Mouse (Mus musculus) activated CD4-positive, CD25-positive, alpha-beta regulatory T cell, adult 4 months (primary cell): ENCODE measurements around the gene Cyp2j5. TPM values are rescaled to one million over a fixed set of nuclear protein-coding genes. Genes with fewer than 3 reads are reported as not detected.
"Not testable (repeated sequence)": the region's sequence is repeated elsewhere in the genome, so short reads cannot be mapped to it uniquely, and the experiment has no call there.

Experiments
- ATAC-seq: one replicate; pipeline ENCODE4 v1.8.0; 2017
- polyA plus RNA-seq, 2 experiments: library from polyadenylated mRNA; unstranded; fragments of 100-300 nt; shearing (Covaris generic); gene quantifications; one replicate each; pipeline ENCODE4 v1.2.1; 2017

Gene Cyp2j5
- not detected for polyA plus RNA-seq

DNA sequence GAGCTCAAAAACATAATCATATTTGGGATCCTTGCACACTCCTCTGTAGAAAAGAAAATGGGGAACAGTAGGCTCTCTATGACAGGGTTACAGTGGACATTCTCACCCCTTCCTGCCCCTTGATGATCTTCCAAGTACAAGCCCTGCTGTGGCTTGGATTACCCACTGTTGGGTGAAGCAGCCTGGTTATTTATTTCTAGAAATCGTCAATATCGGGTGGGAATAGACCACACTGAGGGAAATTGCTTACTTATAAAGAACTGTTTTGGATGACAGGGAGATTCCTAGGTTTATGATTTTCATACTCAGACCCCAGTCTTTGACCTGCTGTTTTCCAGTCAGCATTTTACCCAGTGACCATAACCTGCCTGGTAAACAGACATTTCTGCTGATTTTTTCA is at the start of gene Cyp2j5:
Gene Cyp2j5, minus strand, starts transcription at position 164 of the 400 bp plus-strand sequence.
- no peak for ATAC-seq

DNA sequence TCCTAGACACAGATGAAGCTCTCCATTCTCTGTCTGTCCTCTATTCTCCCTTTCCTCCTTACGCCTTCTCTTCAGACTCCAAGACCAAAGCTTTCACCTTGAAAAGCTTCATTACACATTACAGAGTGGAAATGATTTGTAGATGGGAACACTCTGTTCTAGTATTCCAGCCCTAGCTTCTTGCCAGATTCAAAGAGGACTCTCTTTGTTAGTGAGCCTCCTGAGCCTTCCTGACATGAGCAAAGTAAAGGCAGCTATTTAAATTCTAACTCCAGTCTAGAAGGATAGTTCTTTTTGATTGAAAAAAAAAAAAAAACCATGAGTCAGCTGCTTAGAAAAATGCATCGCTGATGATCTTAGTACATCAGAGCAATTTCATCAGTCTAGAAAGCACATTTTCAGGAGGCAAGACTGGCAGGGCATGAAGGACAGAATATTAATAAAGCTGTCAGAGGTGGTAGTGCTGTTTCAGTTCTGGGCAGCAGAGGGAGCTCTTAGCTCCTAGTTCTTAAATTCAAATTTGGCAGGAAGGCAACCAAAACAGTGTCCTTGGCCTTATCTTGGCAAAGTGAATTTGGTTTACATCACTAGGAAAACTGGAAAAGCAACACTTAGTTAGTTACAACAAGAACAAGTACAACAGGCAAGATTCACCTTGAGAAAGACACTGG is 41.5 kb upstream of the Cyp2j5 start:
- ATAC-seq, result no peak

DNA sequence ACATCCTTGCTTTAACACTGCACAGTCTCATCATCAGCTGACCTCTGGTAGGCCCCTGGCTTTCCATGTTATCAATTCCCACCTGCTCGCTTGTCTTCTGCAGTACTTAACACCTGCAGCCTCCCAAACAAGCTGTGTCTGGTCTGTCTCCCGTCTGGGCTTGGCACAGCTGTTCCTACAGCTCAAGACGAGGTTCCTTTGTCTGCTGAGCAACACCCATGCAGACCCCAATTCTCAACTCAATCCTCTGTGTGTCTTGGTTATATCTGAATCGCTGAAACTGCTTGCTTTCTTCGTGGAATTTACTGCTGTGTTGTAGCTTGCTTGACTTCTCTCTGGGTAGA is 34.2 kb upstream of the Cyp2j5 start:
- ATAC-seq, result no peak

DNA sequence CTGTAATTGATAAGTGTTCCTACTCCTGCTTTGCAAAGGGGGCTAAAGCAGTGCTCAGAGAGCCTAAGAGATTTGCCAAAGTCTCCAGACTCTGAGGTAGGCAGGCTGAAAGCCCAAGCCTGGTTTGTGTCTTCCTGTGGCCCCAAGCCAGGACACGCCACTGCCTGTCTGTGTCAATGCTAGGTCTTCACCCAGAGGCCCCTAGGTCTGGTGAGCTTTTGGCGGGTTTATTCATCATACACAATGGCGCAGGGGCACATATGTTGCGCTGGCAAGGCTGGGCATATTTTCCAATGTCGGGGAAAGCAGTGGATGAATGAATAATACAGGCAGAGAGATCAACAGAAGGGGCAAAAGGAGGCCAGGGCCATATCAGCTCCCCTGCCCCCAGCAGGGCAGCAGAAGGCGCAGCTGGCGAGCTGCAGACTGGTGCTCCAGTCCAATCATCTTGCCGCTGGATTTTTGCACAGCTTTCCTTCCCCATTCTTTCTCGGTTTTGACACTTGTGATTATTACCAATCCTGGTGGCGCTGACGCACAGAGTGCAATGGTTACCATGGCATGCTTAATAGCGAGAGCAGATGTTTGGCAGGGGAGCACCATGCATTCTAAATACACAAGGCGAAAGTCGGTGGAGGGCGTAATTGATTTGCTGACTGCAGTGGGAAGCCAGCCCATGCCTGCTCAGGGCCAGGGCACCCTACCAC is 33.7 kb upstream of the Cyp2j5 start:
- ATAC-seq, result no peak

DNA sequence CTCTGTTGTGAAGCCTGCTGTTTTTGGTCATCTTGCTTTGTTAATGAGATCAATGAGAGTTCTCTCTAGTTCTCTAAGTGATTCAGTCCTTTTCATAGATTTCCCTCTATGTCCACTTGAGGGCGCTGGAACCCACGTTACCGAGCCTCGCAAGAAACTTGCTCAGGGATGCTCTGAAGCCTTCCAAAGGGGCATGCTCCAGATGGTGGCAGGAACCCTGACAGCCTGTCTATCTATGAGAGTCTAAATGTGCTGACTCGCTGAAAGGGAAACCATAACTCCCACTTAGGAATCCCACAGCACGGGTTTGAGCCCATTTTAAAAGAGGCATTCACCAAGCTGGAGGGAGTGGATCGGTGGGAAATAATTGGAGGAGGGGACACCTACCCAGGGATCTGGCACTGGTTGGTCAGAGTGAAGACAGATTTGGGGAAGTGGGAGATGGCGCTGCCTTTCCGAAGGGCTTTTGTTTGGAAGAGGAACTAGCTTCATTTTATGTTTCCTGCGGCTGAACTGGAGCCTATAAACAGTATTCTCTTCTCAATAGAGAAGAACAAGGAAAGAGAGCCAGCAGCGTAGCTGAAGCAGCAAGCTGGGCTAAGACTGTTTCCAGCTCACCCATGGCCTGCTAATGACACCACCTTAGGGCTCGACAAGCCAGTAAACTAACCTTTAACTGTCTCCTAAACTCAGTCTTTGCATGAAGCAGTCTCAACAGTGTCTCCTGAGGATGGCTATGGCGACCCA is 32.8 kb upstream of the Cyp2j5 start:
- ATAC-seq, result no peak

DNA sequence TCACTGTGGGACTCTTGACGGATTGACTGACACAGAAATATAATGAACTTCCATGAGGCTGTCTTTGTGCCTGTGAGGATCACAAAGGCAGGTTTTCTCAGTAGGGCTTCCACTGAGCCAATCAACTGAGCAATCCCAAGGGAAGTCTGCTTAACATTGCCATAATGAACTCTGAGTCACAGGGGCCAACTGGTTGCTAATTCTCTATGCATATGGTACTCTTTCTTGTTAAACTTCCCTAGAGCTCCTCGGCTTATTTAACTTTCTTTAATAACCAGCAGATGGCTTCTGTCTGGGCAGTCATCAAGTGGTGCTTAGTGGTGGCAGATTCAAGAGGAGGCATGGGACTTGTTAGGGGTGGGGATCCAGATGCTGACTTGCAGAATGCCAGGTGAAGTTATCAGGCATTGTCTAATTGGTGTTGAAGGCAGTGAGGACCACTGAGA is 23.4 kb upstream of the Cyp2j5 start:
- no peak for ATAC-seq

DNA sequence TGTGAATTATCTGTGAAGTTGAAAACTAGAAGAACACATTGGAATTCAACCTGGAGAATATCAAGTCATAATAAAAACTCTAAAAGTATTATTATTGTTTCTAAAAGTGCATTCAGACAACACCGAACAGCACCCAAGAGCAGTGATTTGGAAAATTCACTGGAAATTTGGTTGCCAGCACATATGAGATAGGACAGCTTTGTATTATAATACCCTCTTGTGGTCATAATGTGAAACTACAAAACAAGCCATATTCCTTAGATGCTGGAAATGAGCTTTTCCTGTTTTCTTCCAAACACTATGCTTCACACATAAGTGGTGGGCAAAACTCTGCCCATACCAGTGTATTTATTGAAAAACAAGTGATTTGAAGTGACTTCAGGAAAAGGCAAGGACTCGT is 19.5 kb upstream of the Cyp2j5 start:
- ATAC-seq, result no peak

DNA sequence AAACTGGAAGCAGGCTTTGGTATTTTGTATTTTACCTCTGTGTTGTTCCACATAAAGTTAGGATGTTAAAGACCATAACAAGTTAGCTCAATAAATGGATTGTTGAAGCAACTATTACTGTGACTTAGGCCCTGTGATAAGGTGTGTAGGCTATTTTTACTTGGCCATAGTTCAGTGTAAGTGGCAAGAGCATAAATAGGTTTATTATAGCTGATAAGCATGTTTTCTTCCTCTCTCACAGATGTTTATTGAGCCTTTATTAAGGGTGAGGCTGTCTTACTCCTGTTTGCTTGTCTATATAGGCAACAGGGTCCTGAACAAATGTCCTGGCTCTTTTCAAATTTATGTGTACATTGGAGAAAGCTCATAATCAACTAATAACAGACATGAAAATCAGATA is 17.0 kb upstream of the Cyp2j5 start:
- ATAC-seq, result no peak

DNA sequence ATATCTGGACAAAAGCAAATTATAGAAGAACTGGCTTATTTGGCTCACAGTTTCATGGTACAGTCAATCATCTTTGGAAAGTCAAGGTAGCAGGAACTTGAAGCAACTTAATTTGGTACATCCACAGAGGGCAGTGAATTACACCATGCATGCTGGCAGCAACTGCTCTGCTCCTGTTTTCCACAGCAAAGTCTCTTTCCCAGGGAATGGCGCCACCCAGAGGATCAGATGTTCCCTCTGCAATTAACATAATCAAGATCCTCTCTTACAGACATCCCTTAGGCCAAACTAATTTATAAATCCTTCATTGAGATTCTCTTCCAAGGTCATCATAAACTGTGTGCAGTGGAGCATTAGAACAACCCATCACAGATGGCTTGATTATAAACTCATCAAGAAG is 16.3 kb upstream of the Cyp2j5 start:
- ATAC-seq, result no peak

DNA sequence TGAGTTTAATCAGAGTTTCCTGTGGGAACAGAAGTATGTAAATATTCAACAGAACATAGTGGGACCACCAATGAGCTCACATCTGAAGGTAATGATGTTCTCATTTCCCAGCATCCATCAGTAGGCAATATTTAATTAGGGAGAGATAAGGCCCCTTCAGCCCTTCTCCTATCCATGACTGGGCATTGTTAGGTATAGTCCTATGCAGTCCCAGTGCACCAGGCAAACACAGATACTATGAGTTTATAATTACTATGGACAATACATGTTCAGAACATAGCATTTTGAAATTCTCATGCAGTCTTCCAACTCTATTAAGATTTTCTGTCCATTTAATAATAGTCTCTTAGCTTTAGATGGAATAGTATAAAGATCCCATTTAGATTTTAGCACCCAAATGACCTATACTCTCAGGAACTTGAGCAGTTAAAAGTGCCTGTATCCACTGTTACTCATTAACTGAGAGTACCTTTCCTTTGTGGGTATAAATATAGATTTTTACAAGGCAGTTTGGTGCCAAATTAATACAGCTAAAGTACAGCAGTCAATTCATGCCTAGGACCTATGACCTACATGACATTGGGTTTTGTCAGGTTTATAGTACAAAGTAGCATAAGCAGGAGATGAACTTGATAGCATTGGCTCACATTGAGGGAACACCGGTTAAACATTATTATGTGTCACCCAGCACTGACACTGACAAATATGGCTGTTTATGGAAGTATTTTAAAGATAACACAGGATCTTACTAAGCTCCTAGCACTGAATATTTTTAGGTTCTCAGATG is 907 bp upstream of the Cyp2j5 start:
- ATAC-seq, result no peak

DNA sequence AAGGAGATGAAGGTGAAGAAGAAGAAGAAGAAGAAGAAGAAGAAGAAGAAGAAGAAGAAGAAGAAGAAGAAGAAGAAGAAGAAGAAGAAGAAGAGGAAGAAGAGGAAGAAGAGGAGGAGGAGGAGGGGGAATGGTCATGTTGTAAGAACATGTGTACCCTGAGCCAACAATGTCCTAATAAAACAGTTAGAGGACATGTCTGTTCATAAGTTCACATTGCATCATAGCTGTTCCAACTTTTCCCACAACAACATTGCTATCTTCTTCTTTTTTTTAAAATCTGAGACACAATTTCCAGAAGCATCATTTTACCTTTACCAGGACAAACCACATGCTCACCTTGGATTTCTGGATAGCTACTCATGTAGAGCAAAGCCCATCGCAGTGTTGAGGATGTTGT is 28.5 kb downstream of the Cyp2j5 start:
- no peak for ATAC-seq

DNA sequence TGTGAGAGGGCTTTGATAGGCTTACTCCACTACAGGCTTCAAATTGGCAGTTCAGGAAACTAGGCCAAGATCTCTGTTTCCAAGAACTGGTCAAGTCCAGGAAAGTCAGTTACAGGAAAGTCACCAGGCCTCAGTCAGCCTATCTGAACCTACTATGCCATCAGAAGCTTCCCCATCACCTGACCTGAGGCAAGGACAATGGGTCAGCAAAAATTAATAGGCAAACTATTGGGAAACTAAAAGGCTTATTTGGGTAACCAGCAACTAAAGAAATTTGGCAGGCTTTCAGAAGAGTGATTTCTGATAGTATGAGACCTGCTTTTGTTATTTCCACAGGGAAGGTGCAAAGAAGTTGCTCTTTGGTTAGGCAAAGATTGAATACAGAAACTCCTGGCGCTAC is 41.5 kb downstream of the Cyp2j5 start:
- no peak for ATAC-seq

DNA sequence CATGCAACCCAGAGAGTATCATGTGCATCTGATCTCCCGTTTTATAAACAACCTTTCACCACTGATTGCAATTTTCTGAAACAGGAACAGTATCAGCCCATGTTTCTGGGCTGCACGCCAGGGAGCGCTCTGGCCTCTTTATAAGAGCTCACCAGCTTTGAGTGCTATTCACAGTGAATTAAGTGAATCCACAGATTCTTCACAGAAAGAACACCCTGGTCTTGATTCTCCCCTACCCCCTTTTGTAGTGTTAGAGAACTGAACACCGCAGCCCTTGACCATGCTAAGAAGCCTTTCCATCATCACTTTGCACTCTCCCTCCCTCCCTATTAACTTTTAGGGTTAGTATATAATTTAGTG is 72.2 kb downstream of the Cyp2j5 start:
- no peak for ATAC-seq

DNA sequence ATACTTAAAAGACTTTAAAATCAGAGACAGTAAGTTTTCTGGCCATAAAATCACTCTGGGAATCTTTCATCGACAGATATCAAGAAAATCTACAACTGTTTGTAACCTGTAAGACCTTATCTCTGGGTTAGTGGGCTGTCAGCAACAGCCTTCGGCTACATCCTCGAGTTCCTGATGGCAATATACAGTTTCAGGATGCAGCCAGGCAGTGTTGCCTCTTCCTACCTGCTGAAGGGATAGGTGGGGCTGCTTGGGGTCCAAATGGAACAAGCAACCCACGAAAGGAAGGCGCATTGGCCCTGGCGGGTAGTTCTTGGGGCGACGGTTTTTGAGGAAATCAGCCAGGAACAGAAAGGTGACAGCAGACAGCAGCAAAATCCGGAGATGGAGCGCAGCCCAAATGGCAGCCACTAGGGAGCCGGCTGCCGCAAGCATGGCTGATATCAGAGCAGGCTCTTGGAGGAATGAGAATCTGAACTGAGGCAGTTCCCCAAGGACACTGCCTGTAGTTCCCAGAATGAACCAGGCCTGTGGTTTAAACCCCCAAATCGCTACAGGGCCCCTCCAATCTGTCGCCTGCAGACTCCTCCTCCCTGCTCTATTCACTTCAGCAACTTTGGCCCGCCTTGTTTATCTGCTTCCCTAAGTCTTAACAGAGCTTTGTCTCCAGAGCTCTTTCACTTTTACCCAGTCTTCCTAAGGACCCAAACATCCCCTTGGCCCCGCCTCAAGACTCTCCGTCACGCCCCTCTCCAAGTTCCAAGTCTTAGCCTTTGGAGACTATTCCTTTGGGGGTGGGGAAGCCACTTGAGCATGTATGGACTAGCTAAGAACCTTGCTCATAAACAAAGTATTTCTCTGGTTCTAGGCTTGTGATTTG is 72.8 kb downstream of the Cyp2j5 start, which contains the start of gene Cyp2j9:
Gene Cyp2j9, minus strand, starts transcription at position 668 of the 880 bp plus-strand sequence.
- ATAC-seq, result no peak

DNA sequence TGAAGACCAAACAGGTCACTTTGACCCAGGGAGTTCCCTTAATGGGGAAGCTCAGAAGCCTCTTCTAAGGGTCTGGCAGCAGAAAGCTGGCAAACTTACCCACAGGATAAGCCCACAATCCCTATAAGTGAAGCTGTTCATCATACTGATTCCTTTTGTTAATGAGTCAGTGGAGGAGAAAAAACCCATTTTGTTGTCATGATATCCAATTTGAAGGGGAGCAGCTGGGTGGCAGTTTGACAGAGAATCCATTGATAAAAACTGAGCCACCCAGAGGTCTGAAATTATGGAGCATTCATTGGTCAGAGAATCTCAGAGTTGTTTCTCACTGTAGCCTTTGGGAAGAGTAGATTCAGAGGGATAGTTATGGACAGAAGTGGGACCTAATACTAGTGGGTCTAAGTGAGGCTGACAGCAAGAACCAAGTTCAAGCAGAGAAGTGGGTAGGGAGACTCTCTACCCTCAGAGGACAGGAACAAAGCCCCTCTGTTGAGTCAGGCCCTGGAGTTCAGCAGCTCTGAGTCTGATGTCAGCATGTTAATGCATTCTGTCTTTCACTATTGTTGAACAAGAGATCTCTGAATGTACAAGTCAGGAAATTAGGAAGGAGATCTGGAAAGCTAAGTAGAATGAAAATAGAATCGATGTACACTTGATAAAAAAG is 82.4 kb downstream of the Cyp2j5 start:
- no peak for ATAC-seq

DNA sequence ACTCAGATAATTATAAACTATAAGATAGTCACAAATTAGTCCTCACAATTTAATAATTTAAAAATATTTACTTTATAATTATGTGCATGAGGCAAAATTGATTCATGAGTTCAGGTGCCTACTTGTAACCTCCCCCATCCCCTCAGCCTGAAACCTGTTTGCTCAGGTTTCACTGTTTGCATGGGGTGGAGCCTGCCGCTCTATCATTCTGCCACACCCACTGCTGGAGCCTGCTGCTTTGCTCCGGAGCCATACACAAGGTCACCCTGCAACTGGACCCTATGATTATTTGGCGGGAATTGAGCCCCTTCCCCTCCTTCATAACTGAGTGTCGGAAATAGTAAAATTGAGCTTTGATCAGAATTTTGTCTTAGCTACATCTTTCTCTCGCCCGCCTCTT is 83.6 kb downstream of the Cyp2j5 start:
- not testable (repeated sequence) for ATAC-seq

Other genes with a start within 250 kb of the Cyp2j5 start
- not detected for gene Cyp2j8, start 156.8 kb downstream of the Cyp2j5 start, polyA plus RNA-seq
- gene Cyp2j6, start 110.5 kb downstream of the Cyp2j5 start, polyA plus RNA-seq, result not detected
- under 1 TPM in 1 of 2 experiments, not detected in 1; 0.25 TPM for gene Cyp2j9, start 72.6 kb downstream of the Cyp2j5 start, polyA plus RNA-seq
- gene Gm12695, start 121.0 kb upstream of the Cyp2j5 start, polyA plus RNA-seq, result not detected